Mouse (Mus musculus) ES-E14 (cell line): ENCODE data around the gene Sox5. TPM values are rescaled to one million over a fixed set of nuclear protein-coding genes. Genes with fewer than 3 reads are reported as not detected.

ENCODE experiments used
- DNase-seq: peaks from one replicate; pipeline ENCODE4 v3.0.0-alpha.2; 2013; ENCODE audit warnings: low read depth, low spot score
- H3K27ac ChIP-seq: 2 replicates; pipeline ENCODE4 v1.5.1; 2012; ENCODE audit warnings: low read depth, mild to moderate bottlenecking, low read length, moderate library complexity, mixed read lengths; ENCODE audit not compliant: poor library complexity, insufficient read depth, severe bottlenecking
- H3K36me3 ChIP-seq: 2 replicates; pipeline ENCODE4 v1.6.1; 2012; ENCODE audit warnings: mild to moderate bottlenecking, low read length, moderate library complexity, mixed read lengths; ENCODE audit not compliant: control insufficient read depth, poor library complexity, insufficient read depth, severe bottlenecking
- H3K4me1 ChIP-seq, 2 experiments: fragments of 150-350 bp in 1 of 2; sonication (generic) in 1 of 2; 2 replicates each; pipeline ENCODE4 v1.6.1; 2012; ENCODE audit warnings: low read length in 2 of 2, mild to moderate bottlenecking in 1 of 2, mixed read lengths in 1 of 2; ENCODE audit not compliant: control insufficient read depth in 2 of 2, insufficient read depth in 2 of 2, poor library complexity in 1 of 2
- H3K4me3 ChIP-seq, 2 experiments: fragments of 150-350 bp in 1 of 2; sonication (generic) in 1 of 2; 2 replicates each; pipeline ENCODE4 v1.5.1; 2012; ENCODE audit warnings: low read length in 2 of 2, low read depth in 1 of 2, mild to moderate bottlenecking in 1 of 2, mixed read lengths in 1 of 2; ENCODE audit not compliant: insufficient read depth in 1 of 2, poor library complexity in 1 of 2, severe bottlenecking in 1 of 2
- H3K9ac ChIP-seq: 2 replicates; pipeline ENCODE4 v1.6.1; 2012; ENCODE audit warnings: low read depth, mild to moderate bottlenecking, low read length, mixed read lengths; ENCODE audit not compliant: poor library complexity, insufficient read depth, severe bottlenecking
- H3K9me3 ChIP-seq: fragments of 150-350 bp; sonication (generic); 2 replicates; pipeline ENCODE4 v1.6.1; 2012; ENCODE audit warnings: low read depth, mild to moderate bottlenecking, low read length; ENCODE audit not compliant: control insufficient read depth, insufficient read depth
- CHD2 ChIP-seq: IDR thresholded peaks from 2 replicates; pipeline ENCODE4 v1.6.1; 2014; ENCODE audit warnings: mild to moderate bottlenecking, low read depth, low read length, inconsistent platforms
- HCFC1 ChIP-seq: IDR thresholded peaks from 2 replicates; pipeline ENCODE4 v1.6.1; 2012; ENCODE audit warnings: low read length, inconsistent platforms, borderline replicate concordance; ENCODE audit not compliant: insufficient read depth
- MAFK ChIP-seq: IDR thresholded peaks from 2 replicates; pipeline ENCODE4 v1.6.1; 2014; ENCODE audit warnings: mild to moderate bottlenecking, low read depth, low read length, inconsistent platforms; ENCODE audit not compliant: insufficient read depth
- ZC3H11A ChIP-seq: IDR thresholded peaks from 2 replicates; pipeline ENCODE4 v1.6.1; 2012; ENCODE audit warnings: low read depth, mild to moderate bottlenecking, inconsistent platforms, low read length, borderline replicate concordance
- ZNF384 ChIP-seq: IDR thresholded peaks from 2 replicates; pipeline ENCODE4 v1.6.1; 2012; ENCODE audit warnings: low read depth, low read length, inconsistent platforms
- in situ Hi-C, 2 experiments: fragments of 600-800 bp; cut with MboI; formaldehyde crosslinking; loops; one replicate each; pipeline ENCODE4 v1.15.1; 2025; ENCODE audit warnings: low sequenced_read_pairs in 2 of 2, inconsistent platforms in 1 of 2; ENCODE audit not compliant: unreplicated experiment in 2 of 2
- total RNA-seq: library from RNA; depleted of rRNA; stranded (reverse); fragments of 300-350 nt; gene quantifications from 2 replicates; pipeline ENCODE4 v1.2.3, GENCODE M21; 2012

Gene Sox5
- total RNA-seq, 1 experiment, result 0.36 TPM

DNA sequence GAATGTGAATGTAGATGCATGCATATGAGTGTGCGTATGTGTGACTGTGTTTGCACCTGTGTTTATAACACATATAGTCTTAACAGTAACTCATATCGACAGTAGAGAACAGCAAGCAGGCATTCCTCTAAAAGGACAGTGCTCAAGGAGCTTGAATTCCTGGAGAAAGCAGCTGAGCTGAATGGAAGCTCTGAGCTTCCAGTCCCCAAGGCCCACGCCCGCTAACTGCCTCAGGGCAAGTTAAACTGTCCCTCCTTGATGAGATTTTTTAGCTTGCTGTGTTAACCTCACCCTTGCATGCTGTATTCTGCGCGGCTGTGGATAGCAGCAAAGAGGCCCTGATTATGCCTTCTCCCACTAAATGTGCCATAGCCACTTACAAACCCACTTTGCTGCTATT, 388.6 kb downstream of the Sox5 start:
- H3K9me3 ChIP-seq, result no peaks in the 10 kb centered on the region
- TF ChIP-seq HCFC1, result no peak
- TF ChIP-seq MAFK, result no peak
- no peak for TF ChIP-seq CHD2
- no peak for TF ChIP-seq ZC3H11A
- no peak for TF ChIP-seq ZNF384
- no peak overlapping the region for H3K4me3 ChIP-seq
- no peak overlapping the region for H3K9ac ChIP-seq
- no peak overlapping the region for H3K27ac ChIP-seq
- no peak for DNase-seq
- no peaks in the 10 kb centered on the region for H3K4me1 ChIP-seq
- H3K36me3 ChIP-seq, result no peaks in the 10 kb centered on the region
- in situ Hi-C loops, result no loop called here

DNA sequence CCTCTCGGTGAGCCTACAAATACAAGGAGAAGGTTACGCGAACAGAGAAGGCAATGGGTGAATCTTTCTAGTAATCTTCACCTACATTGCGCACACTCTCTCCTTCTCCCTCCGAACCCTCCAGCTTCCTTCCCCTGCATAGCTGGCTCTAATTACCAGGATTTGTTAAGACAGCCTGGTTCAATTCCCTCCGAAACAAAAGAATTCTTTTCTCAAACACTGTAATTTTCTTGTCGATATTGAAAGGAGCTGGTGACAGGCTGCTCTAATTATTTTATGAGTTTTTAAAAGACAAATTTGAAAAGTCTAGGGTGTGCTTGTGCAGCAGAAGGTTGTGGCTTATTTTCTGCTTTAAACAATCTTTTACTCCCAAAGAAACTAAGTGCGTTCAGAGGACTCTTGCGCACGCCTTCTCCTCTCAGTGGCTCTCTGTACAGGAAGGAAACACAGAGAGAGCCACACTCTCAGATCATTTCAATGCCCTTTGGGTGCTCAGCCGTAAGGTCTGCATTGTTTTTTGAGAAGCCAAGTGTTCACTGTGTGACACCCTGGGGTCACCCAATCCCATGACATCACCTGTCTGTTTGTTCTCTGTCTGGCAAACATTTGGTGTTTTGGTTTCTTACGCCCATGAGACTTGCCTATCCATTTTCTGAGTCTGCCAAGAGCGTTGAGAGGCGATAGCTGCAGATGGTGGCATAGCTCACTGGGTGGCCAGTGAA, 392.3 kb downstream of the Sox5 start:
- in situ Hi-C loops, result no loop called here

DNA sequence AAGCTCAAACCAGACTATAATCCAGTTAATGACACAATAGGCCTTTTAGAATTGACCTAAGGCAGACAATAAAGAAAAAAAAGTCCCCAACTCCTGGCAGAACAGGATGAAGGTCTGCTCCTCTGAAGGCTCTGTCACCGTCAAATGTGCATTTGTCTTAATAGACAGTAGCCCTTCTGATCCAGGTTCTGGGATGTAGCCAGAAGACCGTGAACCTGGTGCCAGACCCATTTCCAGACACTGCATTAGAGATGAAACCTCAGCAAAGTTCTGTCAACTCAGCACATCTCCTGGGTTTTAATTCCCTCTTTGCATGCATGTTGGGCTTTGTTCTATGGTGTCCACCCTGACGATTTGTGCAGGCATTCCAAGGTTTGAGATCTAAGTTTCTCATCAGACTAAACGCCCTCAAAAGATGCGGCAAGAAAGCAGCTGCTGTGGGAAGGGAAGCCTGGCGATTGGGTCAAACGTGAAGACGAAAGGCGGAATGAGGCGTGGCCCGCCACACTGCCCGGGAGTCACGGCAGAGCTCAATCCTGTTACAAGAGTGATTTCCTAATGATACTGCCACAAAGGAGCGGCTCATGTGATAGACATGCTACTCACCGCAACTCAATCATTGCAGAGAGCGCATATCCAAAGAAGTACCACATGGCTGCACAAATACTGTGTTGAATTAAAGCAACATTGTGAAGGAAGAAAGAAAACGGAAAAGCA, 394.1 kb downstream of the Sox5 start:
- no peaks in the 10 kb centered on the region for H3K9me3 ChIP-seq
- DNase-seq, result no peak
- H3K4me1 ChIP-seq, result no peaks in the 10 kb centered on the region
- no peak overlapping the region for H3K4me3 ChIP-seq
- H3K36me3 ChIP-seq, result no peaks in the 10 kb centered on the region
- H3K27ac ChIP-seq, result no peak overlapping the region
- H3K9ac ChIP-seq, result no peak overlapping the region
- in situ Hi-C loops, result no loop called here
- TF ChIP-seq MAFK (peak; percentile 45; the same call in 1 of the 2 replicates), HCFC1 (no peak), CHD2 (no peak), ZNF384 (no peak)

More for the DNA sequence above, 392.3 kb downstream of the Sox5 start:
- H3K4me1 ChIP-seq, result no peaks in the 10 kb centered on the region
- H3K4me3 ChIP-seq, result no peak overlapping the region
- no peak overlapping the region for H3K9ac ChIP-seq
- TF ChIP-seq CHD2 (no peak), ZC3H11A (no peak), MAFK (no peak), ZNF384 (no peak), HCFC1 (no peak)
- no peaks in the 10 kb centered on the region for H3K36me3 ChIP-seq
- H3K9me3 ChIP-seq, result no peaks in the 10 kb centered on the region
- H3K27ac ChIP-seq, result no peak overlapping the region
- DNase-seq, result no peak

DNA sequence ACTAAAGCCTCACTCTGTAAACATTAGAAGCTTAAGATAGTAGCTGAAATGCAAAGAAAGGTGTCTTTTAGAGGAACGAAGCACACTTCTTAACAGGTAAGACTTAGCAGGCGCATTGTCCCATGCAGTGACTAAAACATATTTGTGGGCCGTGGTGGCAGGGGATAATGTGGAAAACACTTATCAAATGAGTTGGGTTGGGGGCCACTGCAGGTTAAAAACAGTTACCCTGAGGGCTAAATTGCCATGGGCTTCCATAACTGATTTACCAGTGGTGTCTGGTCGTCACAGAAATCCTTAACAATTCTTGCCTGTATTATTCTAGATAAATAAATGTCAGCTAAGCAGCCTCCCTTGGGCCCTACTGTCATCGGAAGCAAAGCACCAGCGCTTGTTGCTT, 401.1 kb downstream of the Sox5 start:
- Histone ChIP-seq H3K4me1 (peaks cover 0 to 3% of the 10 kb centered on the region in 2 experiments; a peak in 1 of 4 replicates), H3K36me3 (no peaks in the 10 kb centered on the region), H3K9me3 (no peaks in the 10 kb centered on the region), H3K9ac (no peak overlapping the region), H3K4me3 (no peak overlapping the region), H3K27ac (no peak overlapping the region)
- TF ChIP-seq ZNF384 (no peak), HCFC1 (no peak), CHD2 (no peak), ZC3H11A (no peak), MAFK (no peak)
- DNase-seq, result no peak
- in situ Hi-C loops, result no loop called here
